Mouse (Mus musculus) CH12.LX (cell line): ENCODE data around the gene Fam20c. TPM values are rescaled to one million over a fixed set of nuclear protein-coding genes. Genes with fewer than 3 reads are reported as not detected.

Experiments
- DNase-seq: peaks from one replicate; pipeline ENCODE4 v3.0.0-alpha.2; 2013; ENCODE audit errors: extremely low read depth
- H3K27ac ChIP-seq: 2 replicates; pipeline ENCODE4 v1.5.1; 2012; ENCODE audit warnings: low read depth, mild to moderate bottlenecking, control low read depth, moderate library complexity; ENCODE audit not compliant: insufficient read depth
- H3K27me3 ChIP-seq: replicated peaks from 2 replicates; pipeline ENCODE3; 2012; ENCODE audit warnings: inconsistent platforms
- H3K36me3 ChIP-seq, 2 experiments: replicated peaks in 1 of 2; 2 replicates each; pipeline versions ENCODE3 to v1.6.1; 2012; ENCODE audit warnings: inconsistent platforms in 1 of 2, low read length in 1 of 2, mild to moderate bottlenecking in 1 of 2, mixed read lengths in 1 of 2, moderate library complexity in 1 of 2; ENCODE audit not compliant: control insufficient read depth in 1 of 2, insufficient read depth in 1 of 2
- H3K4me1 ChIP-seq, 2 experiments: 2 replicates each; pipeline ENCODE4 v1.6.1; 2012; ENCODE audit warnings: inconsistent platforms in 1 of 2, moderate library complexity in 1 of 2; ENCODE audit not compliant: insufficient read depth in 2 of 2, control insufficient read depth in 1 of 2
- H3K4me2 ChIP-seq: 2 replicates; pipeline ENCODE4 v1.6.1; 2012; ENCODE audit warnings: low read depth, mild to moderate bottlenecking, control low read depth; ENCODE audit not compliant: poor library complexity, insufficient read depth, severe bottlenecking
- H3K4me3 ChIP-seq, 3 experiments: fragments of 150-350 bp in 1 of 3; sonication (generic) in 1 of 3; replicated peaks in 1 of 3; 2 replicates each; pipeline versions ENCODE3 to v1.5.1; 2011 to 2012; ENCODE audit warnings: low read depth in 2 of 3, low read length in 2 of 3, mild to moderate bottlenecking in 2 of 3, moderate library complexity in 2 of 3, control low read depth in 1 of 3, improper control_type of control experiment in 1 of 3, inconsistent platforms in 1 of 3, mixed read lengths in 1 of 3; ENCODE audit not compliant: poor library complexity in 1 of 3
- H3K79me2 ChIP-seq: replicated peaks from 2 replicates; pipeline ENCODE4 v1.6.1; 2012; ENCODE audit warnings: mild to moderate bottlenecking, moderate library complexity; ENCODE audit not compliant: control insufficient read depth, poor library complexity, insufficient read depth, severe bottlenecking; ENCODE audit errors: extremely low read depth
- H3K9ac ChIP-seq: 2 replicates; pipeline ENCODE4 v1.6.1; 2012; ENCODE audit warnings: low read depth, mild to moderate bottlenecking, control low read depth, moderate library complexity; ENCODE audit not compliant: insufficient read depth
- H3K9me3 ChIP-seq: replicated peaks from 2 replicates; pipeline ENCODE3; 2012; ENCODE audit warnings: low read length, inconsistent platforms, mixed read lengths
- BHLHE40 ChIP-seq: IDR thresholded peaks from 2 replicates; pipeline ENCODE4 v1.6.1; 2011; ENCODE audit warnings: mild to moderate bottlenecking, low read depth, low read length, improper control_type of control experiment
- CHD2 ChIP-seq: IDR thresholded peaks from 2 replicates; pipeline ENCODE4 v1.6.1; 2011; ENCODE audit warnings: low read length, improper control_type of control experiment
- CTCF ChIP-seq, 2 experiments: IDR thresholded peaks in 1 of 2; conservative IDR thresholded peaks in 1 of 2; 2 replicates each; pipeline ENCODE4 v1.5.1; 2011 to 2012; ENCODE audit warnings: low read depth in 2 of 2, low read length in 2 of 2, improper control_type of control experiment in 1 of 2, inconsistent platforms in 1 of 2, mild to moderate bottlenecking in 1 of 2, moderate library complexity in 1 of 2
- E2F4 ChIP-seq: IDR thresholded peaks from 2 replicates; pipeline ENCODE4 v1.6.1; 2011; ENCODE audit warnings: low read depth, low read length, improper control_type of control experiment; ENCODE audit not compliant: insufficient replicate concordance
- EP300 ChIP-seq: IDR thresholded peaks from 2 replicates; pipeline ENCODE4 v1.6.1; 2011; ENCODE audit warnings: low read length, improper control_type of control experiment
- JUND ChIP-seq: conservative IDR thresholded peaks from 2 replicates; pipeline ENCODE4 v1.6.1; 2011; ENCODE audit warnings: low read depth, low read length, improper control_type of control experiment
- KAT2A ChIP-seq: IDR thresholded peaks from 2 replicates; pipeline ENCODE4 v1.6.1; 2012; ENCODE audit warnings: low read length, improper control_type of control experiment, inconsistent platforms; ENCODE audit not compliant: insufficient replicate concordance
- MXI1 ChIP-seq: IDR thresholded peaks from 2 replicates; pipeline ENCODE4 v1.6.1; 2011; ENCODE audit warnings: mild to moderate bottlenecking, low read depth, low read length, improper control_type of control experiment
- MYC ChIP-seq: IDR thresholded peaks from 2 replicates; pipeline ENCODE4 v1.6.1; 2011; ENCODE audit warnings: low read depth, mild to moderate bottlenecking, improper control_type of control experiment, low read length
- NELFE ChIP-seq: IDR thresholded peaks from 2 replicates; pipeline ENCODE4 v1.6.1; 2011; ENCODE audit warnings: low read depth, low read length, improper control_type of control experiment
- NRF1 ChIP-seq: IDR thresholded peaks from 2 replicates; pipeline ENCODE4 v1.6.1; 2014; ENCODE audit warnings: low read depth, mild to moderate bottlenecking, inconsistent platforms, low read length, improper control_type of control experiment, moderate library complexity
- POLR2A ChIP-seq: IDR thresholded peaks from 2 replicates; pipeline ENCODE4 v1.6.1; 2011; ENCODE audit warnings: low read depth, mild to moderate bottlenecking, improper control_type of control experiment, low read length
- POLR2AphosphoS2 ChIP-seq: IDR thresholded peaks from 2 replicates; pipeline ENCODE4 v1.6.1; 2011; ENCODE audit warnings: low read depth, low read length, improper control_type of control experiment
- RCOR1 ChIP-seq: conservative IDR thresholded peaks from 2 replicates; pipeline ENCODE4 v1.6.1; 2012; ENCODE audit warnings: low read depth, mild to moderate bottlenecking, inconsistent platforms, low read length, improper control_type of control experiment
- SMC3 ChIP-seq: IDR thresholded peaks from 2 replicates; pipeline ENCODE4 v1.6.1; 2011; ENCODE audit warnings: low read depth, low read length, improper control_type of control experiment
- TBP ChIP-seq: conservative IDR thresholded peaks from 2 replicates; pipeline ENCODE4 v1.6.1; 2011; ENCODE audit warnings: low read depth, low read length, improper control_type of control experiment
- UBTF ChIP-seq: IDR thresholded peaks from 2 replicates; pipeline ENCODE4 v1.6.1; 2012; ENCODE audit warnings: low read depth, mild to moderate bottlenecking, inconsistent platforms, low read length, improper control_type of control experiment, moderate library complexity
- USF2 ChIP-seq: conservative IDR thresholded peaks from 2 replicates; pipeline ENCODE4 v1.6.1; 2011; ENCODE audit warnings: low read depth, low read length, improper control_type of control experiment
- ZKSCAN1 ChIP-seq: IDR thresholded peaks from 2 replicates; pipeline ENCODE4 v1.6.1; 2012; ENCODE audit warnings: low read depth, inconsistent platforms, low read length, improper control_type of control experiment, borderline replicate concordance
- ZMIZ1 ChIP-seq: IDR thresholded peaks from 2 replicates; pipeline ENCODE4 v1.6.1; 2012; ENCODE audit warnings: low read depth, mild to moderate bottlenecking, inconsistent platforms, low read length, improper control_type of control experiment
- ZNF384 ChIP-seq: IDR thresholded peaks from 2 replicates; pipeline ENCODE4 v1.6.1; 2012; ENCODE audit warnings: low read depth, low read length, improper control_type of control experiment, inconsistent platforms
- dilution Hi-C: fragments of 300-500 bp; cut with MboI; formaldehyde crosslinking; loops from 2 replicates; pipeline ENCODE4 v1.14.3; 2020; ENCODE audit warnings: low sequenced_read_pairs; ENCODE audit not compliant: extremely low pct_unique_long_range_greater_than_20kb, extremely low pct_ligation_motif_present
- in situ Hi-C: fragments of 300-500 bp; cut with MboI; formaldehyde crosslinking; loops from 3 replicates; pipeline ENCODE4 v1.14.3; 2019; ENCODE audit warnings: low sequenced_read_pairs, low pct_ligation_motif_present, low pct_unique_long_range_greater_than_20kb, mixed read lengths
- polyA plus RNA-seq: library from polyadenylated mRNA; unstranded; fragments of >175 nt; gene quantifications from 2 replicates; pipeline ENCODE4 v1.2.1, GENCODE M21; 2012; ENCODE audit warnings: low read depth; ENCODE audit not compliant: insufficient read length
- total RNA-seq, 2 experiments: library from RNA; depleted of rRNA; stranded (reverse); fragments of 300-350 nt in 1 of 2; fragments of >200 nt in 1 of 2; gene quantifications; 2 replicates each; pipeline ENCODE4 v1.2.3; 2012 to 2014

Gene Fam20c
- total and polyA plus RNA-seq, 3 experiments, result 0.13 to 0.84 (median 0.15) TPM

DNA sequence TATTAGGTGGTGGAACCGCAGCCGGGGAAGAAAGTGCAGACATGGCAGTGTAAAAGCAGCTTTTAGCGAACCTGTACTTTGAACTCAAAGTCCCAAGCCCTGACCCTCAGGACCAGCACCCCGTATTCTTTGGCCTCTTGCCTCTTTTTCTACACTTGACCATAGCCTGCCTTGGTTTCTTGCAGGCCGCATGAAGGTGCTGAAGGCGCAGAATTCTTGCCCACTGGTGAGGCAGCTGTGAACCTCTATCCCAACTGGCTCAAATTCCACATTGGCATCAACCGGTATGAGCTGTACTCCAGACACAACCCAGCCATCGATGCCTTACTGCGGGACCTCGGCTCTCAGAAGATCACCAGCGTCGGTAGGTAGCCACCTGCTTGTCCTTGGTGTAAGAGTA lies 3.3 kb downstream of the Fam20c start:
- Histone ChIP-seq H3K4me1 (no peaks in the 10 kb centered on the region), H3K9ac (no peak overlapping the region), H3K79me2 (no peaks in the 10 kb centered on the region), H3K36me3 (no peaks in the 10 kb centered on the region), H3K9me3 (peaks cover 13% of the 10 kb centered on the region), H3K4me3 (no peak overlapping the region), H3K4me2 (no peak overlapping the region), H3K27me3 (peaks cover 14% of the 10 kb centered on the region), H3K27ac (no peak overlapping the region)
- no peak for DNase-seq
- dilution Hi-C loops, result no loop called here
- in situ Hi-C loops, result no loop called here
- TF ChIP-seq BHLHE40 (no peak), UBTF (no peak), EP300 (no peak), CTCF (conservative IDR thresholded peaks at IDR 0.05 in 1 of 2, IDR thresholded peaks at IDR 0.05 in 1 of 2; ENCODE audit: low read depth in 2 of 2, low read length in 2 of 2) (no peak), KAT2A (no peak), ZMIZ1 (no peak), E2F4 (no peak), SMC3 (no peak), NELFE (no peak), USF2 (no peak), TBP (no peak), RCOR1 (no peak), POLR2A (no peak), CHD2 (no peak), ZKSCAN1 (no peak), ZNF384 (no peak), MXI1 (no peak), POLR2AphosphoS2 (no peak), JUND (no peak), MYC (no peak)

DNA sequence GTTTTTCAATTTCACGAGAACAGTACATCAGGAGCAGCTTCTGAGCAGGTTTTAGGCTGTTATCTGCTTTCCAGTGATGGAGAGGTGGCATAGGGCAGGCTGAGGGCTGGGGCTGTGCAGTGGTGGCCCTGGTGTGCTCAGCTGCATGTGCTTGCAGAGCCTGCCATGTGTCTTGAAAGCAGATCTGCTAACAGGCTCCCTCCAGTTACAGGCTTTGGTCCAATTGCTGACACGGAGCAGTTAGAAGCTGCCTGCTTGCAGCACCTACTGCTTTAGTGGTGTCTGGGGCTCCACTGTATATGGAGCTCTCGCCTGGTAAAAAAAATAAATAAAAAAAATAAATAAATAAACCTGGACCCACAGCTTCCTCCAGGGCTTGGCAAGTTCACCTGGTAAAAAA lies 4.2 kb downstream of the Fam20c start:
- Histone ChIP-seq H3K27me3 (peaks cover 16% of the 10 kb centered on the region), H3K9ac (no peak overlapping the region), H3K79me2 (no peaks in the 10 kb centered on the region), H3K9me3 (peaks cover 13% of the 10 kb centered on the region), H3K4me3 (no peak overlapping the region), H3K36me3 (no peaks in the 10 kb centered on the region), H3K4me1 (no peaks in the 10 kb centered on the region), H3K27ac (no peak overlapping the region), H3K4me2 (no peak overlapping the region)
- DNase-seq, result no peak
- dilution Hi-C loops, result no loop called here
- TF ChIP-seq CHD2 (no peak), NRF1 (no peak), TBP (no peak)
- in situ Hi-C loops, result no loop called here
